Mouse (Mus musculus): ENCODE data around the gene Bag5. TPM values are rescaled to one million over a fixed set of nuclear protein-coding genes. Genes with fewer than 3 reads are reported as not detected.
"Not testable (repeated sequence)": the region's sequence is repeated elsewhere in the genome, so short reads cannot be mapped to it uniquely, and the experiment has no call there.

Gene Bag5
- total RNA-seq, 4 experiments from 2014 or later = 59.0 to 65.9 (median 59.6) TPM

DNA sequence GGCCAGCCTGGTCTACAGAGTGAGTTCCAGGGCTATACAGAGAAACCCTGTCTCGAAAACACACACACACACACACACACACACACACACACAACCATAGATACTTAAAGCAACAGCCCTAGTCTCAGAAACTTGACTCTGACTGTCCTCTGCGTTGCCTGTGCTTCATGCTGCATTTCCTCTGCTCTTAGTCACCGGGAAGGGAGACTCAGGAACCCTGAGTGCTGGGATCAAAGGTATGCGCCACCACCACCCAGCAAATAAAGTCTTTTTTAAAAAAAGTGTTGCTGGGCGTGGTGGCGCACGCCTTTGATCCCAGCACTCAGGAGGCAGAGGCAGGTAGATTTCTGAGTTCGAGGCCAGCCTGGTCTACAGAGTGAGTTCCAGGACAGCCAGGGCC lies 23.6 kb upstream of the Bag5 start:
- DNase-seq (ENCODE audit: low spot score in 2 of 2) = not testable (repeated sequence)

DNA sequence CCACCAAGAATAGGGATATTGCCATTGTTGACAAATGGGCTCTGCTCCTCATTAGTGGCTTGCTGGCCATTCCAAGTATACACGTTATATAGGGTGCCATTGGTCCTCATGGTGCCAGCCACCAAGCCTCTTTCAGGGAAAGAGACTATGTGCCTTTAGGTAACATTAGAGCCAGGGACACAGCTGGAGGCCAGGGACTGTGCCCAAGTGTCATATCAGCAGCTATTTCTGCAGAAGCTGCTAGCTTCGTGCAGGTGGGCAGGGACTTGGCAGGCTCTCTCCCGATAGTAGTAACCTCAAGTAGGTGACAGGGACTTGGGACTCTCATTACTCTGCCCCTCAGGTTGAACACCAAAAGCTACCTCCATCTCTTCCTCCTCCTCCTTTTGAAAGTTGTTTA lies 21.9 kb upstream of the Bag5 start:
- no peak for DNase-seq (ENCODE audit: low spot score in 2 of 2)

DNA sequence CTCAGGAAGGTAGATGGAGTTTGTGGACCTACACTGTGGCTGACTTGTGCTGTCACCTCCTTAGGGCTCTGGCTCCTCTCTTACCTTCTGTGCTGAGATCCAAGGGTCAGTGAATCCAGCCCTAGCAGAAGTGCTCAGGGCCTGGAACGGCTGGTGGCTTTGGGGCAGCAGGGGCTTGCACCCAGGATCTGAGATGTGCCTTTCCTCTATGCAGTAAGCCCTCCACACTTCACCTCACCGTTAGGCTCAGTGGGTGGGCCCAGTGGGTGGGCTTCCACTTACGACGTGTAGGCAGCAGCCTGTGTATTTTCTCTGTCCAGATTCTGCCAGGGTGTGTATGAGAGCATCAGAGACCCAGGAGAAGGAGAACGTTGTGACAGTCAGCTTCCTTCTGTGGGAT lies 19.9 kb upstream of the Bag5 start:
- DNase-seq (ENCODE audit: low spot score in 2 of 2) = no peak

DNA sequence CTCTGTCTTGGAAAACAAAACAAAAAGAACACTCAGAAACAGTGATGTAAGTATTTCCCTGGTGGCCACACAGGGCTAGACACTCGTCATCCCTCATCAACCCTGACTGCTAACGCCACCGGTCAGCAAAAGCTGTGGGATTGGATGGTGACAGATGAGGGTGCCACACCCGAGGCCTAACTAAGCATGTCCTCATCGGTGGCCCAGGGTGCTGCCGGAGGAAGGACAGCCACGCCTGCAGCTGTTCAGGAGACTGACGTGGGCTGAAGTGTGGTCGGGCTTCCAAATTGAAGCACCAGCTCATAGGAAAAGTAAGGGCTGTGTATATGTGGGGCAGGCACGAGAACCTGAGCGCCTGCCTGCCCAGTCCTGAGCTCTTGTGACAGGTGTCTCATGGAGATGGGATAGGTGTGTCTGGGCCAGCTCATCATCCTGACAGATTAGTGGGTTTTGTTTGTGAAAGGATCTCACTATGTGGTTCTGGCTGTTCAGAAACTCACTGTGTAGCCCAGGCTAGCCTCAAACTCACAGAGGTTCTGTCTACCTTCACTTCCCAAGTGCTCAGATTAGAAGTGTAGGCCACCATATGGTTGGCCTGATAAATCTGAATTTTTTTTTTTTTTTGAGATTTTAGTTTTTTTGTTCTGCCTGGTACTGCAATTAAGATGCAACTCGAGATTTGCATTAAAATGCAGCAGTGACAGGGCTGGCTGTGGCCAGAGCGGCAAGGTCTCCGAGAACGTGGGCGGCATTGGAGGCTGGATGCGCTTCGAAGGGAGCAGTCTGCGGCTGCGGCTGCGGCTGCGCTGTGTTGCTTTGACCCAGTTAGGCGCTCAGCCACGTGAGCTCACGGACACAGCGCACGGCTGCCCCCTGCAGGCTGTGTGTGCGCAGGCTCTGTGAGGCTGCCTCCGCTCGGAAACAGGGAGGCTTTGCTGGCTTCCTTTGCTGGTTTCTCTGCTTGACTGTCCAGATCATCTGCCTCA lies 19.1 kb upstream of the Bag5 start:
- peak; percentile 69 to 85 for DNase-seq (ENCODE audit: low spot score in 2 of 2)

DNA sequence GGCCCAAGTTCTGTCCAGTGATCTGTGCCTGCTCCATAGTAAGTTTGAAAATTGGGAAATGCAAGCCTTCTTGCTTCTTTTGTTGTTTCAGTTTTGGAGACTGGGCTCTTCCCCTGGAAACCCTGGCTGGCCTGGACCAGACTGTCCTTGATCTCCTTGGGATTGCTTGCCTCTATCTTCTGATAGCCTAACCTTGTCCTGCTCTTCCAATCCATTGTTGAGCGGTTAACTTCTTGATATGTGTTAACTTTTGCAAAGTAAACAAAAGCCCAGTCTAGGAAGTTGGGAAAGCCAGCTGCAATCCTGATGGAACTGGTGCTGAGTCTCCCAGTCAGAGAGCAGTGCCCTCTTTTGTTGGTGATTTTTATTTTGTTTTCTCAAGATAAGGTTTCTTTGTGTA lies 14.9 kb upstream of the Bag5 start:
- no peak for DNase-seq (ENCODE audit: low spot score in 2 of 2)

DNA sequence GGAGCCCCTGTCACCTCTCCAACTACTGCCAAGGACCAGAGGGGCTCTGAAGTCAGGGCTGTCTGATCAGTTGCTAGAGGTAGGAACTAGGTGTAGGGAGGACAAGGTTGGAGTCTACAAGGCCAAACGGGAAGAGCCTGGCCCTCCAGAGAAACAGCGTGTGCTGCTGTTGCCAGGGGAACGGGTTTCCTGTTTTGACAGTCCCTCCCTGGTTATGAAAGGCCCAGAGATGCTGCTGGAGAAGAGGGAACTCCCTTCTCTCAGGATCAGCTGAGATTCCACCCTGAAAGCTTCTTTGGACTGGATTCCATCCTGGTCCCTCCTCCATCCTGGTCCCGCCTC lies 13.0 kb upstream of the Bag5 start:
- DNase-seq (ENCODE audit: low spot score in 2 of 2) = peak in 1 of 2 experiments; percentile 63

DNA sequence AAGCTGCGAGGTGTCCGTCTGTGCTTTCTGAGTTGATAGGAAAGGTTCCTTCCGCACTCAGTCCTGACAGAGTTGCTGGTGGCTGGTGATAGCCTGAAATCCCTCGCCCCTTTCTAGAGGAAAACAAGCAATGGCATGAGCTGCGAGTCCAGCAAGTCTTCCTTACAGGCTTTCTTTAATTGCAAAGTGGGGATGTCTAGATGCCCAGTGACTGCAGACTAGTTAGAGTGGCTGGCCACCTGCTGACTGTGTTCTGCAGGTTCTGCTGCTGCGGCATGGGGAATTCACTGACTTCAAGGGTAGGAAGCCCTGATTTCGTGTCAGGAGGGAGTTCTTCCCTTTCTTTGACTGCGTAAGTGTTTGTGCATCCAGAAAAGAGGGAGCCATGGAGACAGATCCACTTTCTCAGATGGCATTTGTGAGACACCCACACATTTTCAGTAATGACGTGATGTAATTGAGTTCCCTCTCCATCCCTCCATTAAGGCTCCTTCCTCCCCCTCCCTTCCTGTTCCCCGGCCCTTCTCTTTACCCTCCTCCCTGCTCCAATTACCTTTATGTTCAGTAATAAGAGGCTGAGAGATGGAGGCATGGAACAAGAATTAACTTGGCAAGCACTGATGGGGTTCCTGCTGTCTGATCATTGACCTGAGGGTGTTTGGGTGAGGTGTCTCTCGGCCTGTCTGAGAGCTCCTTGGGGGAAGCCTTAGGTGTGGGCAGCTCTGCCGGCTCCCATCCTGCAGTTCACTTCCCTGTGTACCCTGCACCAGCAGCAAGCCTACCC lies 12.5 kb upstream of the Bag5 start:
- DNase-seq (ENCODE audit: low spot score in 2 of 2) = peak in 1 of 2 experiments; percentile 65

DNA sequence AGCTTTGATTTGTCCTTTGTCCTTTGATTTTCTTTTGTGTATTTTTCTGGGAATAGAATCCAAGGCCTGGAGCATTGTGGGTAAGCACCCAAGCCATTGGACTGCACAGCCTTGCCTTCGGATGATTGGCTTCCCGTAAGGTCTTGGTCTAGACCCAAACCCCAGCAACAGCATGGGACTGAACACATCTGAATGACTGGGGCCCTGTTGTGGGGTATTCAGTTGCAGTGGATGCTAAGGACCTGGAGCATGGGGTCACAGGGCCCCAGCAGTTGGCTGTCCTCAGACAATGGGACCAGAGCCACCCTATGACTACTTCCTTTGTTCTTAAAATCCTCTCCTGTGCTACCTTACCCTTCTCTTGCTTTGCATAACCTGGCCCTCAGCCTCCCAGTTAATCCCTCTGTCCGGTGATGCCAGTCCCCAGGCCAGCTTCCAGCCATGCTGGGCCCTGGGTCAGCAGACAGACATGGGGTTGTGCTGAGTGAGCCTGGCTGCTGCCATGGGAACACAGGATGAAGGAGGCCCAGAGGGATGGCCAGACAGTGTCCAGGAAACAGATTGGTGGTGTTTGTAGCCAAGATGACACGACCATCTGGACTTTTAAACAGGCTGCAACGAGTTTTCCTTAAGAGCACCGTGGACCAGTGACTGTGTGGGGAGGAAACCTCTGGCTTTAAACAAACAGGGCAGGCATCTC lies 11.7 kb upstream of the Bag5 start:
- DNase-seq (ENCODE audit: low spot score in 2 of 2) = no peak

DNA sequence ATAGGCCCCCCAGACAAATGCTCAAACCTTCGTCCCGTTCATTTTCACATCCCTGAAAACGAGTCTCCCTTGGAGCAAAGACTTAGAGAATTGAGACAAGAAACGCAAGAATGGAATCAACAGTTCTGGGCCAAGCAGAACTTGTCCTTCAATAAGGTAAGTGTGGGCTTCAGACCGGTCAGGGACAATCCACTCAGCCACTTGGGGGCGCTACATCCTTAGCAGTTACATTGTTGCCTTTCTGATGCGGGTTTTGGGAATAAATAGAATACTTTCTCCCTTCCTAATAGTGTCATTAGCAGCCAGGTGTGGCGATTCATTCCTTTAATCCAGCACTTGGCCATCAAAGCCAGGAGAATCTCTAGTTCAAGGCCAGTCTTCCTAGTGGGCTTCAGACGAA lies 9.6 kb upstream of the Bag5 start:
- no peak for DNase-seq (ENCODE audit: low spot score in 2 of 2)

DNA sequence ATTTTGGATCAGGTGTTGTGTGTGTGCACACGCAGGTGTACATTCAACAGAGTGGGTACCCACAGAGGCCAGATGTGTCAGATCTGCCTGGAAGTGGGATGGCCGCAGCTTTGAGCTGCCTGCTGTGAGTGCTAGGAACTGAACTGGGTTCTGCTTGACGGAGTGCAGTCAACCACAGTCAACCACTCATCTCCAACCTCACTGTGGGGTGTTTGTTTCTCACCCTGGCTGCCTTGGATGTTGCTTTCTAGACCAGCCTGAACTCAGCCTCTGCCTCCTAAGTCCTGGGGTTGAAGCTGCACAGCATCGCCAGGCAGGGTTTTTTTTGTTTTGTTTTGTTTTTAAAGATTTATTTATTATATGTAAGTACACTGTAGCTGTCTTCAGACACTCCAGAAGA lies 7.2 kb upstream of the Bag5 start:
- no peak for DNase-seq (ENCODE audit: low spot score in 2 of 2)

DNA sequence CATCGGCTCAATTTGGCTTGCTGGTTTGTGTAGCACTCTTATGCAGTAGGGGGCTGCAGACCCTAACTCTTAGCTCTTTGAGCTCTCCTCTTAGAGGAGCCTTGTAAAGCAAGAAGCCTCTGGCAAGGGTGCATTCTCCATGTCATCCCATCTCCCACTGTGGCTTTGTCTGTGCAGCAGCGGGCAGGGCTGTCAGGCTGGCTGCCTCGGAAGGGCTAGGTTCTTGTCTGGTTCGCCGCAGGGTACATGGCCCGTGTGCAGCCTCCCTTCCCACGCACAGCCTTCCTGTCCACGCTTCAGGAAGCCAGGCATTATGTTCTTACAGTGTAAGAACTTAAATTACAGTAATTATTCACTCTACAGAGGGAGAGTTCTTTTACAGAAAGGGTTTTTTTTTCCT lies 5.6 kb upstream of the Bag5 start:
- DNase-seq (ENCODE audit: low spot score in 2 of 2) = no peak

DNA sequence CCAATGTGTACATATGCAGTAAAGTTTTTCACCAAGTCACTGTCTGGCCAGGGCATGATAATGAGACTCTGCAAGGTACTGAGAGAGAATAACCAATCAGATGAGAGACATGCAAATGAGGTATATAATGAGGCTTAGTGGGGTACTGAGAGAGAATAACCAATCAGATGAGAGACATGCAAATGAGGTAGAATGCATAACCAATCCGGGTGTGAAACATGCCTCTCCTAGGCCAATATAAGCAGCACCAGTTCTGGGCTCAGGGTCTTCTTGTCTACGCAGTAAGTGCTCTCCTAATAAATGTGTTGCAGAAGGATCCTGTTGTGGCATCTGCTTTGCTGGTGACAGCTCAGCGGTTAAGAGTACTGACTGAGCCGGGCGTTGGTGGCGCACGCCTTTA lies 3.4 kb upstream of the Bag5 start:
- no peak for DNase-seq (ENCODE audit: low spot score in 2 of 2)

DNA sequence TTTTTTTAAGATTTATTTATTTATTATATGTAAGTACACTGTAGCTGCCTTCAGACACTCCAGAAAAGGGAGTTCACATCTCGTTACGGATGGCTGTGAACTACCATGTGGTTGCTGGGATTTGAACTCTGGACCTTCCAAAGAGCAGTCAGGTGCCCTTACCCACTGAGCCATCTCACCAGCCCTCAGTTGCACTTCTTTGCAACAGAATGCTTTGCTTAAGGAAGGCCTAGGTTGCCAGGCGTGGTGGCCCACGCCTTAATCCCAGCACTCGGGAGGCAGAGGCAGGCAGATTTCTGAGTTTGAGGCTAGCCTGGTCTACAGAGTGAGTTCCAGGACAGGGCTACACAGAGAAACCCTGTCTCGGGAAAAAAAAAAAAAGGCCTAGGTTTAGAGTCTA lies 823 bp upstream of the Bag5 start:
- not testable (repeated sequence) for DNase-seq (ENCODE audit: low spot score in 2 of 2)

DNA sequence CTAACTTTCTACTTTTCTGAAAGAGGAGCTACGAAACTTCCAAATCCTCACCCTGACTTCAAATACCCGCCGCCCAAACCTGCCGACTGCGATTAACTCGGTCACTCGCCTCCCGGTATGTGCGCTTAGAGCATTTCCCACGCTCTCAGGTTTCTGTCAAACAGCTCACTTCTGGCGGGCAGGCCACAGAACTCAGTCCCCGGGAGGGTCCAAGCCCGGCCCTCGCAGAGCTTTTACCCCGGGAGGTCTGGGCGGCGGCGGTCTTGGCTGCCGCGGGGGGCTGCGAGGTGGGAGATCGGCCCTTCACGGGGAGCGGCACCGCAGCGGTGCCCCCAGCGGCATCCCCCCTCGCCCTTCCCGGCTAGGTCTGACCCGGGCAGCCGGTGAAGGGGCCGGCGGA lies 581 bp downstream of the Bag5 start:
- no peak for DNase-seq (ENCODE audit: low spot score in 2 of 2)

DNA sequence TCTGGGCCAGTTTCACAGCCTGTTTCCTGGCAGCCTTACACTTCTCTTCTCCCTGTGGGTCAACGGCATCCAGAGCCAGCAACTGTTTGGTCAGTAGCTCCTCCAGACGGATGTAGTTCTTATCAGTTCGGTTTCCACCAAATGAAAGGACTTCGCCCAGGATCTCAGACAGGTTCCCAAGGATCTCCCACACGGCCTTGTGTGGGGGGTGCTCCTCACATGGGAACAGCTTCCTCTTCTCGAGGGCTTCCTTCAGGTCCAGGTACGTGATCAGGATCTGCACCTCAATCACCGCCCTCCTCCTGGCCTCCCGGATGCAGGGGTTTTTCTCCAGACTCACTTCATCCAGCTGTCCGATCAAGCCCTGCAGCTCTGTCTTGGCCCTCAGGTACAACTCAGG lies 3.0 kb downstream of the Bag5 start:
- DNase-seq (ENCODE audit: low spot score in 2 of 2) = no peak

DNA sequence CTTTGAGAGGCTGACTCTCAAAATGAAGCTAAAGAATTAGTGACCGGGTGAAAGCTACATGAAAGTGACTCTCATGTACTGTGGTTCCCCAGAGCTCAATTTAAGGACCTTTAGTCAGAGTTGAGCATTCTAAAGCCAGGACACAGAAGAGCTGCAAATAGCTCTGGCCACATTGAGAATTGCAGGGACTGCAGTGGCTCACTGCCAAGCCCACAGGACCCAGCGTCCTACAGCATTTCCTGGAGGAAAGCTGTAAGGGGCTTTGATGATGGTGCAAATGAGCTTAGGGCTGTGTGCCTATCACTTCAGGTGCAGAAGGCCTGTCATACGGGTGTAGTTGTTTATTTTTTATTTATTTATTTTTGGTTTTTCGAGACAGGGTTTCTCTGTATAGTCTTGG lies 4.9 kb downstream of the Bag5 start:
- no peak for DNase-seq (ENCODE audit: low spot score in 2 of 2)

DNA sequence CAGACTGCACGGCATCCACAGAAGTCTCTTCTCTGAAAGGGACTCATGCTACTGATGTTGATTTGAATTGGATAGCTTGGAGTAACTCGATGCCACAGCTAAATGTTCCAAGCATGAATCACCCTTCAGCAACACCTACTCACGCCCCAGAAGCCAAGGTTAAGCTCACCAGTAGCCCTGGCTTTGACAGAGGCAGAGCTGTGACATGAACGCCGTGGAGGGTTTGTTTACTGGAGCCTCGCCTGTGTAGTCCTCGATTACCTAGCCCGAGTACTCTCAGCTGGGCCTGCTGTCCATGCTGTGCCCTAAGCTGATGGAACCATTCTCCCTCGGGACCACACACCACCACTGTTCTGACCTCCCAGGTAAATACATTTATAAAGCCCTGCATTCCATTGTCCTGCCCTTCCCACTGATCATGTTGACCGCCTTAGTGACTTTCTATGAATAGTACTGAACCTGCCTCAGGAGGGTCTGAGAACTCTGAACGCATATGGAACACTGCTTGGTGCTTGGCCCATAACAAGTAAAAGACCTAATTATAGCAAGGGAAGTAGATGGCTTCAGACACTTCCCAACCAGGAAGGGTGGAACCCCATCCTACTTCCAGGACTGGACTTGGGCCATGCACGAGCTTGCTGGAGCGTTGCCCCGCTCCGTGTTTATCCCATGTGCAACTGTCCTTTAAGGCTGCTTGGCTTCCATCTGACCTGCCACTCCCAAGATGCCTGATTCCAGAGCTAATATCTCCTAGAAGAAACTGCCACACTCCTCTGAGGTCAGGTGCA lies 7.7 kb downstream of the Bag5 start:
- no peak for DNase-seq (ENCODE audit: low spot score in 2 of 2)

DNA sequence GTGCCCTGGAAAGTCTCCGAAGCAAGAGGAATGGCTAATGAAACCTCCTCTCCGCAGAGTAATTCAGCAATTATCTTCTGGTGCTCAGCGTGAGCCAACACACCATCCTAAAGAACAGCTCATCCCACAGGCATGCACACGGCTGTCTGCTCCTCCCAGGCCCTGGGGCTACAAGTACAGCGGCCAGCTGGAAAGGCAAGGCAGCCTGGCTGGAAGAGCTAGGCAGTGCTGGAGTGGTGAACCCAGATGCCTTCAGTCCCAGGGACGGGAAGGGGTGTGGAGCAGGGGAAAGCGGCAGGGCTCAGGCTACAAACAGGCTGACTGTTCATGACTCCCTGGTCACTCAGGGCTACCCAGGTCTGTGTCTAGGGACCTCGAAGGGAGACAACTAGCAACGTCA lies 8.4 kb downstream of the Bag5 start:
- DNase-seq (ENCODE audit: low spot score in 2 of 2) = no peak

DNA sequence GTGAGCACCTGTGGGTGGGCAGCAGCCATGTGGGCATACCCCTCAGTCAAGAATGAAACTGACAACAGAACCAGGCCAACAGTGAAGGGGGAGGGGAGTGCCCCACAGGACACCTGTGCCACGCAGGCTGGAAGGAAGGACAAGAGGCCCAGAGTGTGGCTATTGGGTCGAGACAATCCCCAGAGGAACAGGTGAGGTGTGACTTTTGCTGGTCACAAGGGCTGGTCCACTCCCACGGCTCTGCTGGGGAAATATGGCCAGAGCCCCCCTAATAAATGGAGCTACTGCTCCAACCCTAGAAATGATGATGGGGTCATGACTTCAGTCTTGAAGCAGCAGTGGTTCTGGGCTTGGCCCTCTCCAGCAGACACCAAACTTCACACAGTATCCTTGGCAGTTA lies 9.8 kb downstream of the Bag5 start:
- DNase-seq (ENCODE audit: low spot score in 2 of 2) = no peak

DNA sequence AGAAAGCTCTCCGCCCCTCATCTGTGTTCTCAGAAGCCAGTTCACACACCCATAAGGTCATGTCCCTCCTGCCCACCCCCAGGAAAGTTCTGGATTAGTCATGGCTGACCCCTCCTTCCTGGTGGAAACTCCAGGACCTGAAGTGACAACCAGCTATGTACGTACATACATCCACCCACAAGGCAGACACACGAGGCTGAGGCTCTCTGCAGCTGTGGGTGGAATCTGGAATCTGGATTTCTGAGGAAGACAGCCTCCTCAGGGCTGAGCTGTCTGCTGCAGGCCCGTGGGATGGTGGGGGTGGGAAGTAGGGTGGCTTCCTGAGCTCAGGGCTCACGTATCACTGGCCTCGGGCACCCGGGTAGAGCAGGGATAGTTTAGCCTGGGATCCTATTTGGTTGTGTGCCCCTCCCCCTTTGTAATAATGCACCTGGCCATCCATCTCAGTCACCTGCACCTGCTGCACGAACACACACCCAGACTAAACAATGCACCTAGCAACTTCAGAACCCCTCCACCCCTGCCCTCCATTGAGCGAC lies 12.1 kb downstream of the Bag5 start:
- peak in 1 of 2 experiments; percentile 78 for DNase-seq (ENCODE audit: low spot score in 2 of 2)

DNA sequence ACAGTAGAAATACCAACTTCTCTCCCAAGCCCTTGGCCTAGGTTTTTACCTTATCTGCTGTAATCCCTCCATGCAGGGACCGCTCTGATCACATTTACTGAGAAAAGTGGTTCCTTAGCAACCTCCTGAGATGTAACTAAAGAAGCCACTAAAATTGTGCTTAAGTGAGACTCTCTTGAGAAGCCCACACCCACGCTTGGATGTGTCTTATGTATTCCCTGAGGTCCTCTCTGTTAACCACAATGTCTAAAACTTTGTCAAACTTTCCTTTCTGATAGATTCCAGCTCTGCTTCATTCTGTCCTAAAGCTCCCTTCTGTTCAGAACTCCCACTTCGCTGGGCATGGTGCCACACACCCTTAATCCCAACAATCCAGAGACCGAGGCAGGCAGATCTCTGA lies 13.5 kb downstream of the Bag5 start:
- DNase-seq (ENCODE audit: low spot score in 2 of 2) = peak in 1 of 2 experiments; percentile 75
